Mouse (Mus musculus) heart, embryonic 12.5 days (tissue): ENCODE data around the gene Gpr107. TPM values are rescaled to one million over a fixed set of nuclear protein-coding genes. Genes with fewer than 3 reads are reported as not detected.

Experiments
- ATAC-seq: fragments of 200-750 bp; cut with Nextera tagmentation; 2 replicates; pipeline ENCODE4 v1.8.0; 2017; ENCODE audit warnings: moderate TSS enrichment, moderate library complexity; ENCODE audit not compliant: insufficient number of reproducible peaks, low FRiP score
- H3K27ac ChIP-seq: fragments of 300-500 bp; sonication (generic); 2 replicates; pipeline ENCODE4 v1.5.1; 2016; ENCODE audit warnings: mild to moderate bottlenecking, moderate library complexity; ENCODE audit not compliant: poor library complexity, severe bottlenecking
- H3K27me3 ChIP-seq: fragments of 300-500 bp; sonication (generic); replicated peaks from 2 replicates; pipeline ENCODE4 v1.6.1; 2016; ENCODE audit warnings: mild to moderate bottlenecking, moderate library complexity
- H3K36me3 ChIP-seq: fragments of 300-500 bp; sonication (generic); 2 replicates; pipeline ENCODE4 v1.6.1; 2016; ENCODE audit warnings: mild to moderate bottlenecking, moderate library complexity
- H3K4me1 ChIP-seq: fragments of 300-500 bp; sonication (generic); replicated peaks from 2 replicates; pipeline ENCODE4 v1.6.1; 2016; ENCODE audit warnings: mild to moderate bottlenecking
- H3K4me2 ChIP-seq: fragments of 300-500 bp; sonication (generic); 2 replicates; pipeline ENCODE4 v1.6.1; 2016; ENCODE audit warnings: mild to moderate bottlenecking, moderate library complexity
- H3K4me3 ChIP-seq: fragments of 300-500 bp; sonication (generic); 2 replicates; pipeline ENCODE4 v1.5.1; 2016; ENCODE audit warnings: mild to moderate bottlenecking
- H3K9ac ChIP-seq: fragments of 300-500 bp; sonication (generic); 2 replicates; pipeline ENCODE4 v1.6.1; 2016; ENCODE audit warnings: mild to moderate bottlenecking, moderate library complexity
- H3K9me3 ChIP-seq: fragments of 300-500 bp; sonication (generic); replicated peaks from 2 replicates; pipeline ENCODE4 v1.6.1; 2016; ENCODE audit warnings: mild to moderate bottlenecking, moderate library complexity
- WGBS: fragments of 180-500 bp; shearing (Covaris S2); methylation state at CpG from one replicate; pipeline ENCODE4 v1.1.7; 2016; 5-methylcytosine and 5-hydroxymethylcytosine counted together
- polyA plus RNA-seq: library from polyadenylated mRNA; unstranded; fragments of >200 nt; fragmentation: Nextera tagmentation; extraction: Ambion mirVana; gene quantifications from 2 replicates; pipeline ENCODE4 v1.2.1, GENCODE M21; 2016

The Gpr107 gene
- polyA plus RNA-seq, 1 experiment from 2014 or later = 37.4 TPM

GRCm38 (mm10) chr2:31260549-31260948 is 108.4 kb downstream of the Gpr107 start:
- 0 out of 2 replicates have a peak overlapping the region, but pooled peaks have one; percentile 6 for H3K4me2 ChIP-seq
- H3K27ac ChIP-seq = peak overlapping the region; percentile 93
- H3K27me3 ChIP-seq = no peaks in the 10 kb centered on the region
- ATAC-seq = no peak
- no peaks in the 10 kb centered on the region for H3K36me3 ChIP-seq
- H3K4me1 ChIP-seq = peaks cover 93% of the 10 kb centered on the region
- WGBS = 70% methylated on average over 8 of the region's 8 CpGs
- H3K9ac ChIP-seq = no peak overlapping the region
- H3K4me3 ChIP-seq = no peak overlapping the region
- no peaks in the 10 kb centered on the region for H3K9me3 ChIP-seq

DNA sequence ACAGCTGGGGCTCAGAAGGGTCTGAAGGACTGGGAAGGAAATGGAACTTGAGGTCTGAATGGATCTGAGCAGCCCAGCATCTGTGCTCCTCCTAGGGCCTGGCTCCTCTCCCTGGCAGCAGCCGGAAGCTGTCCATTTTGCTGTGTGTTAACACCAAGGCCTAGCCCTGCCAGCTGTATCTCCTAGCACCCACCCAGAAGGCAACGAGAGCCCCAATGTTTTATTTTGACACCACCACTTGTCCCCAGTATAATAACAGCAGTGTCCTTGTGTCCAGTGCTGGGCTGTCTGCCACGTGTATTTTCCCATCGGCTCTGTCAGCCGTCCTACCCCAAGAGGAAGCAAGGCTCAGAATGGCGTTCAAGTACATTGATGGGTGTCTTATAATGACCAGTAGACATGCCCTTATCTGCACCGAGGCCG is 110.9 kb downstream of the Gpr107 start:
- peak overlapping the region; percentile 39; the same call in 1 of the 2 replicates for H3K9ac ChIP-seq
- 53% methylated on average over 8 of the region's 8 CpGs for WGBS
- no peaks in the 10 kb centered on the region for H3K27me3 ChIP-seq
- no peak for ATAC-seq
- peaks cover 10% of the 10 kb centered on the region for H3K36me3 ChIP-seq
- peak overlapping the region; percentile 86; the same call in 1 of the 2 replicates for H3K27ac ChIP-seq
- no peak overlapping the region for H3K4me3 ChIP-seq
- H3K9me3 ChIP-seq = no peaks in the 10 kb centered on the region
- no peak overlapping the region for H3K4me2 ChIP-seq
- peaks cover 89% of the 10 kb centered on the region for H3K4me1 ChIP-seq

DNA sequence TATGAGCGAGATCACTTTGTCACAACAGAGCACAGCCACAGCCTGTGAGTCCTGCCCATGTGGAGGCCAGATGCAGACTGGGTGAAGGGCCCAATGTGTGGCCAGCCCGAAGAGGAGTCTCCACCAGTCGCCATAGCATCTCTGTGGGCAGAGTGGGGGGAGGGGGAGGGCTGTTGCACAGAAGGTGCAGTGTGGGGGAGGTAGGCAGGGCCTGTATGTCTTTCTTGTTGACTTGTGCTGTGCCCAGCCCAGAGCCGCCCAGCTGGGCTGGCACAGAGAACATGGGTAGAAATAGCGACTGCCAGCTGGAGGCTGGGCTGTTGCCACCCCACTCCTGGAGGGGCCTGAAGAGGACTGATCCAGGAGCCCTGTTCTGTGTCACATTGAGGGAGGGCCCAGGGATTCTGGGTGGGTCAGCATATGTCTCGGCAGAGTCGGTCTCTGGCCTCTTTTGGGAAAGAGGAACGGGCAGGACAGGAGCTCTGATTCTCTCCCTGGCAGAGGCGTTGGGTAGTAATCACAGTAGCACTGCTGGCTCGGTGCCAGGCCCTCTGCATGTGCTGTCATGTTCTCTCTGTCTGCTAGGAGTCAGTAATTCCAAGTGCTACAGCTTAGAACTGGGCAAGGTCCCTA is 111.7 kb downstream of the Gpr107 start:
- 0 out of 2 replicates have a peak, but pooled peaks have one; percentile 40 for ATAC-seq
- Histone ChIP-seq H3K27ac (peak overlapping the region; percentile 86), H3K36me3 (peaks cover 10% of the 10 kb centered on the region), H3K27me3 (no peaks in the 10 kb centered on the region), H3K4me1 (peaks cover 89% of the 10 kb centered on the region), H3K4me2 (peak overlapping the region; percentile 43), H3K9me3 (no peaks in the 10 kb centered on the region), H3K9ac (peak overlapping the region; percentile 39; the same call in 1 of the 2 replicates), H3K4me3 (no peak overlapping the region)
- 35% methylated on average over 10 of the region's 10 CpGs for WGBS

DNA sequence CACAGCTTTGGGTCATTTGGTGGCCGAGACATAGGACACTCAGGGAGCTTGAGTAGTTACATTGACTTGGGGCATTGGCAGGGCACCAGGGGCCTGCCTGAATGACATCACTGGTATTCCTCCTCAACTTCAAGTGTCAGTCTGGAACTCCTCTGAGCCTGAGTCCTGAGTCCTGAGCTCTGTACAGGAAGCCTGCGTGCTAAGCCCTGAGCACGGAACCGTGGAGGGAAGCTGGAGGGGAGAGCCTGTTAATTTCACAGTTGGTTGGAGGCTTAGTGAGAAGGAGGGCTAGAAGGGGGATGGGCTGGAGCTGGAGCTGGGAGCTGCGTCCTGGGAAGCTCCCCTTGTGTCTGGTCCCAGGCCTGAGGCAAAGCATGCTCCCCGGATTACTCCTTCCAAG is 115.3 kb downstream of the Gpr107 start:
- H3K36me3 ChIP-seq = peaks cover 23% of the 10 kb centered on the region
- peak overlapping the region; percentile 6; the same call in 1 of the 2 replicates for H3K27ac ChIP-seq
- no peak overlapping the region for H3K4me3 ChIP-seq
- no peak for ATAC-seq
- no peaks in the 10 kb centered on the region for H3K27me3 ChIP-seq
- no peak overlapping the region for H3K4me2 ChIP-seq
- WGBS = 43% methylated on average over 6 of the region's 6 CpGs
- no peak overlapping the region; the same call in 1 of the 2 replicates for H3K9ac ChIP-seq
- peaks cover 64% of the 10 kb centered on the region for H3K4me1 ChIP-seq
- H3K9me3 ChIP-seq = no peaks in the 10 kb centered on the region

Other genes with a start within 250 kb of the Gpr107 start
- gene Ptges, start 222.5 kb upstream of the Gpr107 start, polyA plus RNA-seq = 2.3 and 4.3 TPM in 2 replicates
- 25.1 and 25.8 TPM in 2 replicates for gene Tor1b, start 199.4 kb upstream of the Gpr107 start, polyA plus RNA-seq
- 56.4 TPM in 2 replicates for gene Tor1a, start 184.4 kb upstream of the Gpr107 start, polyA plus RNA-seq
- 33.8 and 35.5 TPM in 2 replicates for gene BC005624, start 170.1 kb upstream of the Gpr107 start, polyA plus RNA-seq
- gene Usp20, start 170.0 kb upstream of the Gpr107 start, polyA plus RNA-seq = 27.4 and 27.9 TPM in 2 replicates
- 21.4 and 23.8 TPM in 2 replicates for gene Fnbp1, start 10.3 kb upstream of the Gpr107 start, polyA plus RNA-seq
- 51.7 and 52.8 TPM in 2 replicates for gene Ncs1, start 93.5 kb downstream of the Gpr107 start, polyA plus RNA-seq
- gene Hmcn2, start 162.1 kb downstream of the Gpr107 start, polyA plus RNA-seq = 0.42 and 0.49 TPM in 2 replicates